Mouse (Mus musculus): ENCODE results near the gene Fancc.
A peak's percentile ranks its signal among the peaks of the same experiment; 100 is the strongest.

Fancc gene

GRCm38 (mm10) chr13:63289152-63289551 lies 207.9 kb downstream of the Fancc start:
- DNase-seq, result no peak

DNA sequence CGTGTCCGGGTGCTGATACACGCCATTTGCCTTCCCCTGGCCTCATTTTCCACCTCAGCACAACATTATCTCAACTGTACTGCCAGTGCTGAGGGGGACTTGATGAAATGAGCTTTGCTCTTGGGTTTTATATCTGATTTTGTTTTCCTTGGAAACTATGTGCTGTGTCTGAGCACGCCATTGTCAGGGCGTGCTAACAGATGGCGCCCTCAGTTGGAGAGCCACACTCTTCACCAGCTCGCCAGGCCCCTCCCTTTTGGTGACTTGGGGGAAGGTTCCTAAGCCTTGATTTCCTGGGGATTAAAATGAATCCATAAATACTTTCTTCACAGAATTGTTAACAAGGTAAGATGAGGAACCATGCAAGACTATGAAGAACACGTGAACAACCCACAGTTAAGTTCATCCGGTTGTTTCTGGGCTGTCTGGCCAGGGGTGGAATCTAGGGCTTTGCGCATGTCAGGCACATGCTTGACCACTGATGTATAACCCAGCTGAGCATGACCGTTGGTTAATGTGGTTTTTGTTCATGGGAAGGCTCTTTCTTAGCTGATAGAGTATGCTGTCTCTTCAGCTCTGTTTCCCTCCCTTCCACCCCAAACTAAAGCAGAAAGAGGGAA lies 210.5 kb downstream of the Fancc start:
- DNase-seq, result no peak

GRCm38 (mm10) chr13:63284748-63285147 lies 212.3 kb downstream of the Fancc start:
- DNase-seq, result no peak

GRCm38 (mm10) chr13:63283236-63283635 lies 213.8 kb downstream of the Fancc start:
- DNase-seq, result no peak

DNA sequence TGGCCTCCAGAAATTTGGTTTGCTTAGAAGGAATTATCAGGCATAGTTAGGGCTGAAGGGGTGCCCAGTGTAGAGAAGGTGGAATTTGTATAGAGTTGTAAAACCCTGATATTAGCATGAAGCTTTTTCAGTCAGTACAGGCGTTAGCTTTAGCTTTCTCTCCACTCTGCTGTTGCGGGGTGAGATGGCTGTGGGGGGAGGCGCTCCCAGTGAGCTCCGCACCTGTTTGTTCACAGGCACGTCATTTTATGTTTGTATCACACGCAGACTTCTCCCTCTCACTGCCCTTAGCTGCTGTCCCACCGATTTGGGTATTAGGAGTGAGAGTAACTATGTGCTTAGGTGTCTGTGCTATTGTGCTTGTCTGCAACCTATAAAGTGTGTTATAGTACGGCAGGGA lies 215.9 kb downstream of the Fancc start:
- DNase-seq, result no peak

- no peak for DNase-seq
Measured at GRCm38 (mm10) chr13:63280344-63280743, 216.7 kb downstream of the Fancc start.

DNA sequence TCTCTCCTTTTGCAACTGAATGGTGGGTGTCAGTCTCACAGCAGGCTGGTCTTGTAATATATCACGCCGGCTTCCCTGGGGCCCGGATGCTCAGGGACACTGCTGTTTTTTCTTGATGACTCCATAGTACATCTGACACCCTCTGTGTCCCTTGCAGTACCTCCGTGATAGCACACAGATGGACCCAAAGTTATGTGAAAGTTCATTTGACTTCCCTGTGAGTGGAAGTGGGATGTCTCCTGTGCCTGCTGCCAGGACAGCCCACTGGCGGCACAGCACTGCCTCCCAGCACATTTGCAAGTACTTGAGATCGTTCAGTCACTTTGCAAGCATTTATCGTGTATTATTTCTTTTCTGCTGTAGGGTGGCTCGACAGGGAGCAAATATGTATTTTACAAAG lies 217.3 kb downstream of the Fancc start:
- DNase-seq, result no peak

DNA sequence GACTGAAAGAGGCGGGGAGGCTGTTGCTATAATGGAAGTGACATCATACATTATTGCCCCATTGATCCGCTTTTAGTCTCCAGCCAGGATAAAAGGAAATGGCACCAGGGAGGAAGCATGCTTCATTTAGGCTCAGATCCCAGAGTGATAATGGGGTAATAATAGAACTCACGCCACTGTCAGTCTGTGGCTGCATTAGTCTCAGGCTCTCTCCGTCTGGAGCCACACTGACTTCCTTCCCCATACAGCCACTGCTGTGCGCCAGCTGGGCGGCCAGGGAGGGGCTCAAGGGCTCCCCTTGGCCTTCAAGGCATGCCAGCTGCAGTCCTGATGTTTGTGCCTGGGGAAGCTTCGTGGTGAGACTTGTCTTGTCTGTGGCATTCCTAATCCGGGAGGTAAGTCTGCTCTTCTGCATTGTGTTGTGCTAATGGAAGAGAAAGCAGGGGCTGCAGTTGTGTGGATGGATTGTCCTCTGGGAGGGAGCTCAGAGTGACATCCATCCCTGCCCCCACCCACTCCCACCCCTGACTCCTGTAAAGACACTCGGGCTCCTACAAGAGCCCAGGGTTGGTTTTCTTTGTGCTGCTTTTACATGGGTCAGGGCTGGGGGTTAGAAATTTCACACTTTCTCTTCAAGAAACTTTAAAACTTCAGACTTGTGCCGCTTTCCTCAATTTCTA lies 218.1 kb downstream of the Fancc start:
- DNase-seq, result peak; percentile 64 to 75

- DNase-seq, result no peak
Measured at GRCm38 (mm10) chr13:63278141-63278631, 218.9 kb downstream of the Fancc start.

GRCm38 (mm10) chr13:63277316-63277715 lies 219.8 kb downstream of the Fancc start:
- DNase-seq, result no peak

- DNase-seq, result no peak
Measured at GRCm38 (mm10) chr13:63276389-63276788, 220.7 kb downstream of the Fancc start.

DNA sequence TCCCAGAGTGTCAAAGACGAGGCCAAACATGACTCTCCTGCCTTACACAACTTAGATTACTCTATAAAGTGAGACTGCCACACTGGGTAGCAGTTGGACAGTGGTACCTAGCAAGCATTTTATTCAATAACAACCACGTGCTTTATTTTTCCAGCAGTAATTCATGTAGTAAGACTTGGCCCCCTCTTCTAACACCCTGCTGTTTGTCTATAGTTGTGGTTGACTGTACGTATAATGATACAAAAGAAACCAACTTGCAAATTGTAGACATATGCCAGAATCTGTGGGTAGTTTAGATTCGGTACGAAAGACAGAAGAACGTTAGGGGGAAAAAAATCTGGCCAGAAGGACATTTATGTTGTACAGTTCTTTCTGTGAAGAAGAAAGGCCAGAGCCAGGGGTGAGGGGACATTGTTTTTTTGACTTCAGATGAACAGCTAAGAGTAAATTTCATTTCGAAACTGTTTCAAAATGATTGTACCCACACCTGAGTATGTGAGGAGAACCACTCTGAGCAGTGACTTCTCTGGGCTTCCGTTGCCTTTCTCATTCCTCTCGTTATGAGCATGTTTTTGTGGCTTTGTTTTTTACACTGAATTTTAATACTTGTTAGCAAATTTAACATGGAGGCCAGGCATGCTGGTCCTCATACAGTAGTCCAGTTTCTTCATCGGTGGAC lies 222.5 kb downstream of the Fancc start:
- DNase-seq, result no peak

DNA sequence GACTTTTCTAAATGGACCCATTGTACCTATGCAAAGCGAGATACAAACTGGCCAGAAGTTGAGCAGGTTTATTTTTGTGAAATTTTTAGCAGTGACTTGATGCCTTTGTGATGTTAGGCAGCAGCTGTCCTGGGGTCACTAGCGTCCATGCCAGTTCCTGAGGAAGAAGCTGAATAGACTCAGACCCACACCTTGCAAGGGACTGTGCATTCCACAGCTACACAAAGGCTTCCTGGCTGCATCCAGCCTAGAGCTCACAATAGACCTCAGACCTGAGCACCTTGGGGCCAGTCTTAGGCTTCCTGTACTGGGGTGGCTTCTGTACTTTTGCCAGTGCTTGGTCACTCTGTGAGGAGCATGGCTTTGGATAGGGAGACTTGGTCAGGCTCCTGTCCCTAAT lies 223.2 kb downstream of the Fancc start:
- no peak for DNase-seq

DNA sequence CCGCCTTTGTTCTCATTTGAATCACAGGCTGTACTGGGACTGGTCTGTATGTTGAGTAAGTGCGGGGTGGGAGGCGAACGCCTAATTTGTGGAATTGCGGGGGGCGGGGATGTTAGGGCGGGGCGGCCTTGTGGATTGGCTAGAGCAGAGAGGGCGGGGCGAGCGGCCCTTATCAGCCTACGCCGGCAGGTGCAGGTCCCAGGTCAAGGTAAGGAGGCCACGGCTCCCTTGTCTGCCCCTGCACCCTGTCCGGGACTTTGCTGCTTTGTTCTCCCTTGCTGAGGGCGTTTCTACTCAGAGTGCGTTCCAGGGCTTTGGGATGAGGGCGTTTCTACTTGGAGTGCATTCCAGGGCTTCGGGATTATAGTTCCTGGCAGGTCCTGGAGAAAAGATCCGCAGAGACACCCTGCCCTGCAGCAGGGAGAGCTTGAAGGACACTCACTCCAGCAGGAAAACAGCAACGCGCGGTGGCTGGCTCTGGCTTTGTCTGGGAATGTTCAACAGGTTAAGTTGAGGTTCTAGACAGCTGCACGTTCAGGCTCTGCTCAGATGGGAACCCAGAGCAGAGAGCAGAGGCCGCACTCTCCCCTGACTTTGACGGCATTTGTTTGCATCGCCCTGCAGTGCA lies 224.4 kb downstream of the Fancc start:
- peak; percentile 82 to 89 for DNase-seq

GRCm38 (mm10) chr13:63272017-63272601 lies 225.0 kb downstream of the Fancc start:
- DNase-seq, result peak in 1 of 2 experiments; percentile 59

- no peak for DNase-seq
Measured at GRCm38 (mm10) chr13:63270191-63270590, 226.9 kb downstream of the Fancc start.

- no peak for DNase-seq
Measured at GRCm38 (mm10) chr13:63268776-63269175, 228.3 kb downstream of the Fancc start.

- peak in 1 of 2 experiments; percentile 69 for DNase-seq
Measured at GRCm38 (mm10) chr13:63268371-63268770, 228.7 kb downstream of the Fancc start.

DNA sequence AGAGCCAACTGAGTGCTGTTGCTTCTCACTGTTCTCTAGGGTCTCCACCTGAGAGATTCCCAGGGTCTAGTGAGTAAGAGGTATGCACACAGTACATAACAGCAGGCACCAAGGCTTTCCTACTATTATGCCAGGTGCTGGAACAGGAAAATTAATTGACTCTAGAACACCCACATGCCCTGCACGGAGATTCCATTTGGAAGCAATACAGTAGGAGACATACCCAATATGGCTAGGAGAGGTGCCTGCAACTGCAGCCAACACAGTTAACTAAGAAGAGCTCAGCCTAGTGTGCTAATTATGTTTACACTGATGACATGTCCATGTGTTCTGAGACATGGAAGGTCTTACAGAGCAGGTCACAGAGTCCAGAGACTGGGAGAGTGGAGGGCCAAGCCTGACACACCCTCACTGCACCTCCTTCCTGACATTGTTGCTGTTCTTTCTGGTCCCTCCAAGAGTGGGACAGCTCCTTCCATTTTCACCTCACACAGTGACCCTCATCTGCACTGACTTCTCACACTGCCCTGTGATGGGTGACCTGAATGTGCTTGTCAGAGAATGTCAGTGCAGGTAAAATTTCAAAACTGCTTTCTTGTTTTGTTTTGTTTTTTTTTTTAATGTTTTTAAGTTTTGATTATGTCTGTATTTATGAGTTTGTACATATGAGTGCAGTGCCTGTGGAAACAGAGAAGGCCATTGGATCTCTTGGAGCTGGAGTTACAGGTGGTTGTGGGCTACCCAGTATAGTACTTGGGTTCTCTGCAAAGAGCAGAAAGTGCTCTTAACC lies 234.7 kb downstream of the Fancc start:
- DNase-seq, result no peak

- DNase-seq, result no peak
Measured at GRCm38 (mm10) chr13:63261676-63262075, 235.4 kb downstream of the Fancc start.

DNA sequence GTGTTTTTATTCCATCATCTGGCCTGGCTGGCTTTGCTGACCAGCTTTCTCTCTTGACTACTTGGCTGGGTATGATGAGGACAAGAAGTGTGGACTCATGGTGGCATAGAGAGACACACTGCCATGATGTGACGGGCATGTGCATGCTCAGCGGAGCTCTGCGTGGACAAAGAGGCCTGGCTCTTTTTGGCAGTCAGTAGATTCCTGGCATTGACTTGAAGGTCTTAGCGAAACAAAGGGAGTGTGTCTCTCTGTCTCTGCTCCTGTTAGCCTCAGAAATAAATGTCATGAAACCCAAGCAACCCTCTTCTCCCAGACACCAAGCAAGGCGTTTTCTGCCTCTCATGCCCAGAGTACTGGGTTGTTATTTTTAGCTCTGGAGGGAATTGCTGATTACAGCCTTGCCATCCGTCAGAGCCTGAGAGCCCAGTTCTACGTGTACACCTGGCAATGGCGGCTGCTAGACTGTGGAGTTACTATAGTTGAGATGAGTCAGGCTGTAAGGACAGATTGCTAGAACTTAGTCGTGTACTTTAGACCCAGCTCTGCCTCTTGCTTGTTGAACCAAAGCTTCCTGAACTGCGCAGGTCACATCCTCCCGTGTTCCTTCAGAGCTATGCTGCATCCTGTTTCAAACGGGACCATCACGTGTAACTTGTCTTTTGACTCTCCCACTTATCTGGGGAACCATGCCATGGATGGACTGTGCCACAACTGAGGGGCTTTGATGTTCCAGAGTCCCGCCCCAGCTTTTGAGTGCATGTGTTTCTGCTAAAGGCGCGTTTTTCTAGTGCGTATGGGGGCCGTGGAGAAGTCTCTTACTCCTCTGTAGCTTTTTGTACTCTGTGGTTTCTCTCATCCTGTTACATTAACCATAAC lies 236.1 kb downstream of the Fancc start:
- DNase-seq, result no peak

All from kidney, postnatal 4 days (tissue).